Mouse (Mus musculus) heart, postnatal 4 days (tissue): ENCODE results near the gene Ccl2. TPM values are rescaled to one million over a fixed set of nuclear protein-coding genes. Genes with fewer than 3 reads are reported as not detected.

Experiments
- total RNA-seq, 2 experiments: library from RNA; stranded (reverse); gene quantifications; 2 replicates each; pipeline ENCODE4 v1.2.3; 2021

Gene Ccl2
- total RNA-seq, 2 experiments from 2014 or later, result 2.1 to 4.7 TPM

Other genes starting within 250 kb of the Ccl2 start
- gene 5530401A14Rik, start 174.9 kb upstream of the Ccl2 start, total RNA-seq, result under 1 TPM; 0.07 to 0.16 TPM
- under 1 TPM in 1 of 2 experiments, not detected in 1; 0.11 TPM for gene Asic2, start 67.1 kb upstream of the Ccl2 start, total RNA-seq
- gene Gm17268, start 3.0 kb downstream of the Ccl2 start, total RNA-seq, result not detected
- 1 to 10 TPM; 1.2 to 1.5 TPM for gene Ccl7, start 10.1 kb downstream of the Ccl2 start, total RNA-seq
- gene Ccl11, start 22.3 kb downstream of the Ccl2 start, total RNA-seq, result under 1 TPM; 0.41 to 0.43 TPM
- gene Ccl12, start 66.3 kb downstream of the Ccl2 start, total RNA-seq, result under 1 TPM in 1 of 2 experiments, not detected in 1; 0.86 TPM
- under 1 TPM in 1 of 2 experiments, not detected in 1; 0.60 TPM for gene Ccl8, start 79.6 kb downstream of the Ccl2 start, total RNA-seq